Mouse (Mus musculus) cerebellum, postnatal 10 days (tissue): Measurements from ENCODE around the gene Mt1.

Experiments used
- DNase-seq, 2 experiments: peaks; one replicate each; pipeline ENCODE4 v3.0.0; 2021; ENCODE audit warnings: mixed read lengths in 2 of 2

Mt1 gene

GRCm38 (mm10) chr8:94173848-94174403 lies 5.0 kb upstream of the Mt1 start:
- DNase-seq: no peak

GRCm38 (mm10) chr8:94174619-94175213 lies 4.2 kb upstream of the Mt1 start:
- DNase-seq: no peak

GRCm38 (mm10) chr8:94177716-94178390 lies 1.0 kb upstream of the Mt1 start:
- DNase-seq: no peak

- no peak for DNase-seq
Measured at GRCm38 (mm10) chr8:94179713-94180560, 1.1 kb downstream of the Mt1 start.

GRCm38 (mm10) chr8:94180561-94180908 lies 1.7 kb downstream of the Mt1 start:
- no peak for DNase-seq

GRCm38 (mm10) chr8:94182055-94182929 lies 3.4 kb downstream of the Mt1 start:
- no peak for DNase-seq

GRCm38 (mm10) chr8:94183117-94183516 lies 4.2 kb downstream of the Mt1 start:
- peak in 1 of 2 experiments; percentile 58 for DNase-seq

- DNase-seq: no peak
Measured at GRCm38 (mm10) chr8:94184357-94184843, 5.5 kb downstream of the Mt1 start.

- DNase-seq: no peak
Measured at GRCm38 (mm10) chr8:94185791-94186190, 6.9 kb downstream of the Mt1 start.

GRCm38 (mm10) chr8:94186542-94186941 lies 7.7 kb downstream of the Mt1 start:
- DNase-seq: peak; percentile 88 to 91

GRCm38 (mm10) chr8:94187290-94188002 lies 8.6 kb downstream of the Mt1 start:
- no peak for DNase-seq

- peak; percentile 52 to 68 for DNase-seq
Measured at GRCm38 (mm10) chr8:94189275-94190031, 10.6 kb downstream of the Mt1 start.

- DNase-seq: peak in 1 of 2 experiments; percentile 33
Measured at GRCm38 (mm10) chr8:94191101-94191691, 12.3 kb downstream of the Mt1 start.

GRCm38 (mm10) chr8:94192926-94193325 lies 14.0 kb downstream of the Mt1 start:
- DNase-seq: no peak

GRCm38 (mm10) chr8:94194591-94195223 lies 15.8 kb downstream of the Mt1 start:
- DNase-seq: no peak

GRCm38 (mm10) chr8:94199202-94199869 lies 20.5 kb downstream of the Mt1 start:
- peak; percentile 73 to 84 for DNase-seq

GRCm38 (mm10) chr8:94204043-94204442 lies 25.2 kb downstream of the Mt1 start:
- no peak for DNase-seq

- peak; percentile 88 to 91 for DNase-seq
Measured at GRCm38 (mm10) chr8:94205736-94206135, 26.9 kb downstream of the Mt1 start.

GRCm38 (mm10) chr8:94206256-94206655 lies 27.4 kb downstream of the Mt1 start:
- DNase-seq: no peak
